Mouse (Mus musculus): ENCODE measurements around the gene Nptx1. TPM values are rescaled to one million over a fixed set of nuclear protein-coding genes. Genes with fewer than 3 reads are reported as not detected.
A peak's percentile ranks its signal among the peaks of the same experiment; 100 is the strongest.

Gene Nptx1
- polyA plus RNA-seq, 1 experiment = 9.3 TPM

DNA sequence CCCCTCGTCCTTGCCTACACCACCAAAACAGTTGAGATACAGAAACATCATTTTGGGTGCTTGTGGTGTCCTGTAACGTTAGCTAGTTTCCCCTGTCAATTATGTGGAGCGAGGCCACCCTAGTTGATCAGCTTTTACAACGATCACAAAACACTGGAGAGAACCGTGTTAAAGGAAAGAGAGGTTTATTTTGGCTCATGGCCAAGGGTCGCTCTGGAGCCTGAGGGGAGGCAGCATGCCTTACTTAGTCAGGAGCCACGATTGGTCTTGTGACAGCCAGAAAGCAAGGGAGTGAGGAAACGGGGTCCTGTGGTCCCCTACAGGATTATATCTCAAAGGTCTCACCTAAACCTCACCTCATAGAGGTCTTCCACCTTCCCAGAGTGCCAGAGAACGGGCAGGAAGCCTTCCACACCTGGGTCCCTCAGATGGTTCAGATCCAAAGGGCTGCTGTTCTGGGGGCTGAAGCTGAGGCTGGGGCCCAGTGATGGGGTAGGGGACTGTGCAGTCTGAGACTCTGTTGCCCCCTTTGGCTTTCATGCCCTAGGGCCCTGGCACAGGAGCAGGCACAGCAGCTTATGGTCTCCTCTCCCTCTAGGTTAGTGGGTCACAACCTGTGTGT is 34.4 kb downstream of the Nptx1 start:
- no peaks in the 10 kb centered on the region for H3K79me2 ChIP-seq (ENCODE audit: control insufficient read depth, insufficient read depth)
- no peak overlapping the region for H3ac ChIP-seq (ENCODE audit: control insufficient read depth, insufficient read length)
- no peak overlapping the region for H3K4me3 ChIP-seq
- H3K4me2 ChIP-seq (ENCODE audit: low read depth) = no peak overlapping the region
- no peaks in the 10 kb centered on the region for H3K27me3 ChIP-seq (ENCODE audit: control insufficient read depth, insufficient read depth, insufficient read length)
- TF ChIP-seq MYOD1 (IDR thresholded peaks at IDR 0.05; ENCODE audit: control insufficient read depth in 1 of 3, insufficient read length in 2 of 3, low read depth in 2 of 3) = no peak
- no peak for TF ChIP-seq MAX (IDR thresholded peaks at IDR 0.05; ENCODE audit: low read depth)
- TF ChIP-seq TCF12 (IDR thresholded peaks at IDR 0.05; ENCODE audit: insufficient read depth, poor library complexity, severe bottlenecking) = no peak
- TF ChIP-seq E2F4 (IDR thresholded peaks at IDR 0.05; ENCODE audit: insufficient read depth) = no peak
- TF ChIP-seq POLR2AphosphoS2 (IDR thresholded peaks at IDR 0.05; ENCODE audit: insufficient read length, low read depth) = no peak
- TF ChIP-seq REST (IDR thresholded peaks at IDR 0.05; ENCODE audit: insufficient read depth, insufficient read length) = no peak
- TF ChIP-seq TCF3 (IDR thresholded peaks at IDR 0.05; ENCODE audit: insufficient read length, low read depth) = no peak
- no peak for TF ChIP-seq USF1 (IDR thresholded peaks at IDR 0.05; ENCODE audit: low read depth)
- no peak for TF ChIP-seq MYOG (IDR thresholded peaks at IDR 0.05; ENCODE audit: control insufficient read depth in 1 of 3, insufficient read depth in 1 of 3, insufficient read length in 2 of 3, low read depth in 2 of 3)
- TF ChIP-seq POLR2A (IDR thresholded peaks at IDR 0.05; ENCODE audit: insufficient read length, low read depth) = no peak
- no peak for TF ChIP-seq CEBPB (IDR thresholded peaks at IDR 0.05; ENCODE audit: insufficient read depth, poor library complexity, severe bottlenecking)
- no peak for TF ChIP-seq SRF (IDR thresholded peaks at IDR 0.05; ENCODE audit: control insufficient read depth, insufficient read length, low read depth)
- H3K36me3 ChIP-seq (ENCODE audit: control insufficient read depth, insufficient read depth) = no peaks in the 10 kb centered on the region

DNA sequence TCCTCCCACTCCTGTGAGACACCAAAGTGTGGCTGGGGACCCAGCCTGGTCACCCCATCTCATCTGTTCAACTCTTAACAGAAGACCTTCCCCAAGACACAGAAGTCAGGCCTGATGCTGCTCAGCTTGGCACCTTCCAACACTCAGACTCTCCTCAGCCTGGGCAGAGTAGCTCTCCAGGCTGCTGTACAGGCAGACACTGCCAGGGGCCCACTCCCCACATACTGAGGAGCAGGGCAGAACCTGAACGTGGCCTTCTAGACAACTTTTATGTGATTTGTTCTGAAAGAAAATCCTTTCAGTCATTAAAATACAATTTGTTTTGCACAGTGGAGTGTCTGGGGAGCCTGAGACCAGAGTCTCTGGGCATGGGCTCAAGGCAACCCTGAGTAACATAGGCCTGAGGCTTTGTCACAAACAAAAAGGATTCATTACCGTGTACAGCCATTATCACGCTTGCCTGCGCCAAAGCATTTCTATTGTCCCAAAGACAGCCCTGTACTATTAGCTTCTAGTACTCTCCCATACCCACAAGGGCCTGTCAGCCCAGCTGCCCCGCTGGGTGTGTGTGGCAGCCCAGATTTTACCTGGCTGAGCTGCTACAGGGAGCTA is 38.3 kb downstream of the Nptx1 start:
- Histone ChIP-seq H3K4me3 (no peak overlapping the region), H3K27me3 (ENCODE audit: control insufficient read depth, insufficient read depth, insufficient read length) (no peaks in the 10 kb centered on the region), H3K4me2 (ENCODE audit: low read depth) (no peak overlapping the region), H3K79me2 (ENCODE audit: control insufficient read depth, insufficient read depth) (no peaks in the 10 kb centered on the region), H3ac (ENCODE audit: control insufficient read depth, insufficient read length) (no peak overlapping the region), H3K36me3 (ENCODE audit: control insufficient read depth, insufficient read depth) (no peaks in the 10 kb centered on the region)
- TF ChIP-seq POLR2AphosphoS2 (IDR thresholded peaks at IDR 0.05; ENCODE audit: insufficient read length, low read depth) (peak; percentile 66), REST (IDR thresholded peaks at IDR 0.05; ENCODE audit: insufficient read depth, insufficient read length) (no peak)

DNA sequence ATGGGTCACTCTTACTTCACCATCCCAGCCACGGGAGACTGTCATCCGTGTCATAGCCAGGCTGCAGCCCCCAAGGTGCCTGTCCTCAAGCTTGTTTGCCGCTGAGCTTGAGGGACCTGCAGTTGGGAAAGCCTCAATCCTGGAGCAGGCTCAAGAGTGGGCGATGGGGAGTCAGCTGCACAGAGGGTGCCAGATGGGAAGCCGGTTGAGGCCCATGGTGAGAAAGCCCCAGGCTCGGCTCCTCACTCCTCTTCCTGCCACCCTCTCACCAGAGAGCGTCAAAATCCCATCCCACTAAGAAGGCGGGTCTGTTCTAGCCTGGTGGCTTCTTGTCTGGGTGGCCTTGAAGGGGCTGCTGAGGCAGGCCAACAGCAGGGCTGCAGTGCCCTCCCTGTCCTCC is 39.8 kb downstream of the Nptx1 start:
- Histone ChIP-seq H3K4me2 (ENCODE audit: low read depth) (no peak overlapping the region), H3K4me3 (no peak overlapping the region), H3K79me2 (ENCODE audit: control insufficient read depth, insufficient read depth) (no peaks in the 10 kb centered on the region), H3K36me3 (ENCODE audit: control insufficient read depth, insufficient read depth) (no peaks in the 10 kb centered on the region), H3ac (ENCODE audit: control insufficient read depth, insufficient read length) (no peak overlapping the region), H3K27me3 (ENCODE audit: control insufficient read depth, insufficient read depth, insufficient read length) (no peaks in the 10 kb centered on the region)
- TF ChIP-seq CEBPB (IDR thresholded peaks at IDR 0.05; ENCODE audit: insufficient read depth, poor library complexity, severe bottlenecking) = no peak
- TF ChIP-seq USF1 (IDR thresholded peaks at IDR 0.05; ENCODE audit: low read depth) = no peak
- no peak for TF ChIP-seq E2F4 (IDR thresholded peaks at IDR 0.05; ENCODE audit: insufficient read depth)
- TF ChIP-seq MYOD1 (IDR thresholded peaks at IDR 0.05; ENCODE audit: control insufficient read depth in 1 of 3, insufficient read length in 2 of 3, low read depth in 2 of 3) = no peak
- TF ChIP-seq TCF3 (IDR thresholded peaks at IDR 0.05; ENCODE audit: insufficient read length, low read depth) = no peak
- no peak for TF ChIP-seq MYOG (IDR thresholded peaks at IDR 0.05; ENCODE audit: control insufficient read depth in 1 of 3, insufficient read depth in 1 of 3, insufficient read length in 2 of 3, low read depth in 2 of 3)
- no peak for TF ChIP-seq MAX (IDR thresholded peaks at IDR 0.05; ENCODE audit: low read depth)
- no peak for TF ChIP-seq POLR2A (IDR thresholded peaks at IDR 0.05; ENCODE audit: insufficient read length, low read depth)
- no peak for TF ChIP-seq TCF12 (IDR thresholded peaks at IDR 0.05; ENCODE audit: insufficient read depth, poor library complexity, severe bottlenecking)
- TF ChIP-seq SRF (IDR thresholded peaks at IDR 0.05; ENCODE audit: control insufficient read depth, insufficient read length, low read depth) = no peak
- no peak for TF ChIP-seq POLR2AphosphoS2 (IDR thresholded peaks at IDR 0.05; ENCODE audit: insufficient read length, low read depth)
- no peak for TF ChIP-seq REST (IDR thresholded peaks at IDR 0.05; ENCODE audit: insufficient read depth, insufficient read length)

DNA sequence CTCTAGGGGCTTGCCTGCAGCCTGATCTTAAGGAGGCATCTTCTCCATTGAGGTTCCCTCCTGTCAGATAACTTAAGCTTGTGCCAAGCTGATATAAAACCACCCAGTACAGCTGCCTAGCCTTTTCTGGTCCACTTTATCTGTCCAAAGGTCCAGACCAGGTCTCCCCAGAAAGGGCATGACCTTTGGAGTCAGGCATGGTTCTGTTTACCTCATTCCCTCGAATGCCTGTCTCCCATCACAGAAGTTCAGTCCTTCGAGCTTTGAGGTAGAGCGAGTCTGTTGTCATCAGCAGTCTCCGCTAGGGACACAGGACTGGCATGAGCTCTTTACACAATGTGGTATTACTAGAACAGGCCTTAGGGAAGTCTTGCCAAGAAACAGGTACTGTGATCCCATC is 41.2 kb downstream of the Nptx1 start:
- no peaks in the 10 kb centered on the region for H3K36me3 ChIP-seq (ENCODE audit: control insufficient read depth, insufficient read depth)
- no peak overlapping the region for H3K4me2 ChIP-seq (ENCODE audit: low read depth)
- no peak overlapping the region for H3K4me3 ChIP-seq
- no peak for TF ChIP-seq MYOD1 (IDR thresholded peaks at IDR 0.05; ENCODE audit: control insufficient read depth in 1 of 3, insufficient read length in 2 of 3, low read depth in 2 of 3)
- no peak for TF ChIP-seq E2F4 (IDR thresholded peaks at IDR 0.05; ENCODE audit: insufficient read depth)
- no peak for TF ChIP-seq TCF3 (IDR thresholded peaks at IDR 0.05; ENCODE audit: insufficient read length, low read depth)
- no peak for TF ChIP-seq USF1 (IDR thresholded peaks at IDR 0.05; ENCODE audit: low read depth)
- no peak for TF ChIP-seq MAX (IDR thresholded peaks at IDR 0.05; ENCODE audit: low read depth)
- TF ChIP-seq POLR2A (IDR thresholded peaks at IDR 0.05; ENCODE audit: insufficient read length, low read depth) = no peak
- TF ChIP-seq MYOG (IDR thresholded peaks at IDR 0.05; ENCODE audit: control insufficient read depth in 1 of 3, insufficient read depth in 1 of 3, insufficient read length in 2 of 3, low read depth in 2 of 3) = no peak
- no peak for TF ChIP-seq CEBPB (IDR thresholded peaks at IDR 0.05; ENCODE audit: insufficient read depth, poor library complexity, severe bottlenecking)
- TF ChIP-seq TCF12 (IDR thresholded peaks at IDR 0.05; ENCODE audit: insufficient read depth, poor library complexity, severe bottlenecking) = no peak
- TF ChIP-seq REST (IDR thresholded peaks at IDR 0.05; ENCODE audit: insufficient read depth, insufficient read length) = no peak
- TF ChIP-seq SRF (IDR thresholded peaks at IDR 0.05; ENCODE audit: control insufficient read depth, insufficient read length, low read depth) = no peak
- no peak for TF ChIP-seq POLR2AphosphoS2 (IDR thresholded peaks at IDR 0.05; ENCODE audit: insufficient read length, low read depth)
- H3K79me2 ChIP-seq (ENCODE audit: control insufficient read depth, insufficient read depth) = no peaks in the 10 kb centered on the region
- H3K27me3 ChIP-seq (ENCODE audit: control insufficient read depth, insufficient read depth, insufficient read length) = no peaks in the 10 kb centered on the region
- H3ac ChIP-seq (ENCODE audit: control insufficient read depth, insufficient read length) = no peak overlapping the region

Data from myocyte (in vitro differentiated cells).